Mouse (Mus musculus) olfactory bulb, adult 2 months (tissue): ENCODE measurements around the gene Slc15a1.

Experiments
- CTCF ChIP-seq: fragments of 200-500 bp; IDR thresholded peaks from 2 replicates; pipeline ENCODE4 v1.5.1; 2012; ENCODE audit warnings: low read depth, mild to moderate bottlenecking, low read length, moderate library complexity; ENCODE audit not compliant: insufficient read depth
- POLR2A ChIP-seq: fragments of 200-500 bp; IDR thresholded peaks from 2 replicates; pipeline ENCODE4 v1.6.1; 2012; ENCODE audit warnings: mild to moderate bottlenecking, low read depth, low read length, moderate library complexity; ENCODE audit not compliant: insufficient read depth

- no peak for TF ChIP-seq CTCF
- no peak for TF ChIP-seq POLR2A
Measured at GRCm38 (mm10) chr14:121527201-121527600, 22.1 kb upstream of the Slc15a1 start.
